Mouse (Mus musculus) right cerebral cortex, postnatal 10 days (tissue): ENCODE data around the gene Mogat2.

ENCODE experiments used
- DNase-seq, 2 experiments: peaks; one replicate each; pipeline ENCODE4 v3.0.0; 2021; ENCODE audit warnings: low spot score in 2 of 2

Gene Mogat2

DNA sequence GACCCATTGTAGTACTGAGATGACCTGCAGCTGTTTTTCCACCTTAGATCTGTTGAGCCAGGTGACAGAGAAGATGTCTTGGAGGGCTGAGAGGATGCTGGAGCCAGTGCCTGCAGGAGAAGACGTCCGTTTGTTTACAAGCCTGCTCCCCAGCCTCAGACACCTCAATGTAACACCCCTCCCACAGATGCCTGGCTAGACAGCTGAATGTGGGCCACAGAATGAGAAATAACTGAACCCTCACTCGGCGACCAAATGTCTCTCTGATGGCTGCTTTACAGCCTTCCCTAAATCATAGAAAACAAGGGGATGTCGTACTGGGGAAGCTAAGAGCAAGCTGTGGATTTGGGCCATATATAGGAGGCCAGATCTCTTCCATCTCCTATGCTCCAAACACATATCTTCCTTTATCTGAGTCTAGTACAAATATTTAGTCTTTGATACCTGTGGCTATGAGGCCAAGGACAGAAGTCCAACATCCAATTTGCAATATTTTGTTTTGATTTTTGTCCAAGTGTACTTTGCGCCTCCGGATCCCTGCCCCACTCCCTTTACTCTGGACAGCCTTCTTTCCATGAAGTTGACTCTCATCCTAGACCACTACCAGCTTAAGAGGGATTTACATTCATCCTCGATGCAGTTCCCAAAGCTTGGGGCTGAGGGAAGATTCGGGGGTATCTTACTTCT lies 68.6 kb downstream of the Mogat2 start:
- DNase-seq, result no peak
